Mouse (Mus musculus) erythroblast, embryonic 14.5 days (primary cell): ENCODE results near the gene Ccl27a. TPM values are rescaled to one million over a fixed set of nuclear protein-coding genes. Genes with fewer than 3 reads are reported as not detected.
"Not testable (repeated sequence)": the region's sequence is repeated elsewhere in the genome, so short reads cannot be mapped to it uniquely, and the experiment has no call there.

ENCODE experiments used
- H3K27me3 ChIP-seq: 2 replicates; pipeline ENCODE4 v1.6.1; 2012; ENCODE audit warnings: inconsistent platforms; ENCODE audit not compliant: control insufficient read depth
- H3K36me3 ChIP-seq: 2 replicates; pipeline ENCODE4 v1.6.1; 2012; ENCODE audit warnings: mild to moderate bottlenecking, inconsistent platforms; ENCODE audit not compliant: control insufficient read depth
- H3K4me1 ChIP-seq: 2 replicates; pipeline ENCODE4 v1.6.1; 2012; ENCODE audit warnings: inconsistent platforms; ENCODE audit not compliant: control insufficient read depth
- H3K4me3 ChIP-seq: replicated peaks from 2 replicates; pipeline ENCODE3; 2012; ENCODE audit warnings: moderate library complexity, mild to moderate bottlenecking, inconsistent platforms
- H3K9me3 ChIP-seq: 2 replicates; pipeline ENCODE4 v1.6.1; 2012; ENCODE audit warnings: low read length, inconsistent platforms, mixed read lengths; ENCODE audit not compliant: control insufficient read depth
- polyA plus RNA-seq: library from polyadenylated mRNA; stranded (reverse); fragments of >175 nt; gene quantifications from 2 replicates; pipeline ENCODE4 v1.2.3, GENCODE M21; 2012

Gene Ccl27a
- 1.0 and 1.3 TPM in 2 replicates for polyA plus RNA-seq

GRCm38 (mm10) chr4:41774002-41774401 lies at the start of gene Ccl27a:
TSS of gene Ccl27a (minus strand) at chr4:41774247.
- H3K4me1 ChIP-seq, H3K27me3 ChIP-seq, H3K9me3 ChIP-seq, H3K36me3 ChIP-seq: not testable (repeated sequence)
- peak within 1 kb of the TSS; percentile 52 for H3K4me3 ChIP-seq

GRCm38 (mm10) chr4:41783197-41783596 lies 9.2 kb upstream of the Ccl27a start:
- H3K27me3 ChIP-seq, H3K36me3 ChIP-seq, H3K9me3 ChIP-seq, H3K4me3 ChIP-seq, H3K4me1 ChIP-seq: not testable (repeated sequence)

GRCm38 (mm10) chr4:41782711-41783110 lies 8.7 kb upstream of the Ccl27a start:
- not testable (repeated sequence) for H3K4me1 ChIP-seq, H3K36me3 ChIP-seq, H3K4me3 ChIP-seq, H3K27me3 ChIP-seq, H3K9me3 ChIP-seq

GRCm38 (mm10) chr4:41781748-41782485 lies 7.9 kb upstream of the Ccl27a start:
- H3K36me3 ChIP-seq, H3K4me3 ChIP-seq, H3K9me3 ChIP-seq, H3K4me1 ChIP-seq, H3K27me3 ChIP-seq: not testable (repeated sequence)

- H3K4me3 ChIP-seq, H3K36me3 ChIP-seq, H3K4me1 ChIP-seq, H3K27me3 ChIP-seq, H3K9me3 ChIP-seq: not testable (repeated sequence)
Measured at GRCm38 (mm10) chr4:41781271-41781670, 7.2 kb upstream of the Ccl27a start.

- not testable (repeated sequence) for H3K36me3 ChIP-seq, H3K9me3 ChIP-seq, H3K4me1 ChIP-seq
Measured at GRCm38 (mm10) chr4:41775840-41776239, 1.8 kb upstream of the Ccl27a start.

GRCm38 (mm10) chr4:41774506-41774905 lies 459 bp upstream of the Ccl27a start:
- H3K27me3 ChIP-seq, H3K36me3 ChIP-seq, H3K4me1 ChIP-seq, H3K9me3 ChIP-seq, H3K4me3 ChIP-seq: not testable (repeated sequence)

More at GRCm38 (mm10) chr4:41775840-41776239, 1.8 kb upstream of the Ccl27a start:
- not testable (repeated sequence) for H3K27me3 ChIP-seq, H3K4me3 ChIP-seq

- peak overlapping the region; percentile 52 for H3K4me3 ChIP-seq
- not testable (repeated sequence) for H3K9me3 ChIP-seq, H3K4me1 ChIP-seq
Measured at GRCm38 (mm10) chr4:41773502-41773901, 545 bp downstream of the Ccl27a start.

GRCm38 (mm10) chr4:41772946-41773345 lies 1.1 kb downstream of the Ccl27a start:
- not testable (repeated sequence) for H3K4me1 ChIP-seq, H3K4me3 ChIP-seq, H3K9me3 ChIP-seq, H3K36me3 ChIP-seq, H3K27me3 ChIP-seq

More at GRCm38 (mm10) chr4:41773502-41773901, 545 bp downstream of the Ccl27a start:
- not testable (repeated sequence) for H3K36me3 ChIP-seq, H3K27me3 ChIP-seq

GRCm38 (mm10) chr4:41767301-41767700 lies 6.7 kb downstream of the Ccl27a start:
- H3K9me3 ChIP-seq, H3K4me3 ChIP-seq, H3K4me1 ChIP-seq, H3K36me3 ChIP-seq, H3K27me3 ChIP-seq: not testable (repeated sequence)

GRCm38 (mm10) chr4:41763176-41763575 lies 10.9 kb downstream of the Ccl27a start:
- H3K36me3 ChIP-seq, H3K27me3 ChIP-seq, H3K4me3 ChIP-seq, H3K9me3 ChIP-seq: not testable (repeated sequence)
- H3K4me1 ChIP-seq, result peaks cover 19% of the 10 kb centered on the region

- H3K4me1 ChIP-seq, result peaks cover 19% of the 10 kb centered on the region
- not testable (repeated sequence) for H3K9me3 ChIP-seq, H3K36me3 ChIP-seq, H3K4me3 ChIP-seq, H3K27me3 ChIP-seq
Measured at GRCm38 (mm10) chr4:41762688-41763114, 11.3 kb downstream of the Ccl27a start.
